ENCODE assay signal across 23 mouse cellular contexts in the genomic region with DNA sequence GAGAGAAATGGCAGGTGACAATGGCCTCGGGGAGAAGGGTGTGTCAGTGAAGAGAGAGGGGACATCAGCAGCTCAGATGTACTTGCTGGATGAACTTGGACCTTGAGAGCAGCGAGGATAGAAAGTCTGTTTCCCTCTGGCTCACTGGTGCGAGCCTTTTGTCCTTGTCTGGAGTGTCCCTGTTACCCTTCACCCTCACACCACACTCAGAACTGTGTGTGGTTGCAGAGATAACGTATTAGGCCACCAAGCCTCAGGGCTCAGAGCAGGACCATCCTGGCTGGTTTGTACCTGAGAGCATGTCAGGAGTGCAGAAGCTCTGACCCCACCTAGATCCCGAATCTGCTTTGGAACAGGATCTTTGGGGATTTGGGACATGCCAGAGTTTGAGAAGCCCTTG. TPM values are rescaled to one million over a fixed set of nuclear protein-coding genes. Genes with fewer than 3 reads are reported as not detected.
"Had no signal": no experiment of that assay in that cellular context is flagged by ENCODE, and none has a peak within 500 bp of the region (broad histone marks: within the 10 kb centered on the region; RNA-seq: fewer than 3 reads in every experiment).

No protein-coding gene starts in this region.

- H3K4me3 ChIP-seq: hindbrain, embryonic 13.5 days; hindbrain, embryonic 15.5 days; kidney, embryonic 15.5 days; layer of hippocampus, adult 2 months; left cerebral cortex, adult 2 months; limb, embryonic 10.5 days; limb, embryonic 12.5 days; liver, embryonic 13.5 days; liver, embryonic 15.5 days had no signal

- H3K4me1 ChIP-seq: hindbrain, embryonic 15.5 days; liver, embryonic 13.5 days had no signal

- H3K9me3 ChIP-seq: hindbrain, embryonic 13.5 days; hindbrain, embryonic 15.5 days; kidney, embryonic 15.5 days; limb, embryonic 10.5 days; limb, embryonic 12.5 days; liver, embryonic 13.5 days; liver, embryonic 15.5 days had no signal

- H3K27me3 ChIP-seq: hindbrain, embryonic 15.5 days; limb, embryonic 12.5 days; liver, embryonic 13.5 days; liver, embryonic 15.5 days had no signal

- H3K4me2 ChIP-seq: hindbrain, embryonic 13.5 days; hindbrain, embryonic 15.5 days; kidney, embryonic 15.5 days; limb, embryonic 12.5 days; liver, embryonic 11.5 days; liver, embryonic 13.5 days; liver, embryonic 15.5 days had no signal

- DNase-seq: forebrain, postnatal 0 days; gastrocnemius, postnatal 36 days; kidney, adult 11 months; kidney, adult 2 months; kidney, adult 9 months; kidney, postnatal 14 days; kidney, postnatal 36 days; liver; liver, embryonic 13.5 days had no signal

- H3K9ac ChIP-seq: forebrain, postnatal 0 days; hindbrain, embryonic 13.5 days; hindbrain, embryonic 15.5 days; kidney, embryonic 15.5 days; limb, embryonic 12.5 days; liver, embryonic 13.5 days; liver, embryonic 15.5 days had no signal

- ATAC-seq: forebrain, postnatal 0 days; hindbrain, postnatal 0 days; intestine, embryonic 16.5 days had no signal

- H3K36me3 ChIP-seq: hindbrain, embryonic 13.5 days; hindbrain, embryonic 15.5 days; kidney, embryonic 15.5 days; limb, embryonic 10.5 days; limb, embryonic 12.5 days; liver, embryonic 13.5 days; liver, embryonic 15.5 days had no signal

- H3K27ac ChIP-seq: hindbrain, embryonic 13.5 days; hindbrain, embryonic 15.5 days; hindbrain, postnatal 0 days; kidney, embryonic 15.5 days; kidney, postnatal 0 days; layer of hippocampus, adult 2 months; left cerebral cortex, adult 2 months; limb, embryonic 10.5 days; limb, embryonic 12.5 days; liver, embryonic 13.5 days; liver, embryonic 15.5 days had no signal

RNA-seq across cellular contexts. Expression of gene Adrb1, which starts 46.3 kb away (rescaled TPM):
- total RNA-seq: gastrocnemius, adult 18-20 months; hematopoietic stem cell, adult 5-6 weeks had no signal
